Mouse (Mus musculus): ENCODE results near the gene Ephx1.
"Not testable (repeated sequence)": the region's sequence is repeated elsewhere in the genome, so short reads cannot be mapped to it uniquely, and the experiment has no call there.

Ephx1 gene

GRCm38 (mm10) chr1:180967261-180967660 is 53.4 kb downstream of the Ephx1 start:
- DNase-seq = no peak

- peak; percentile 53 to 73 for DNase-seq
These were observed 54.2 kb downstream of the Ephx1 start for GRCm38 (mm10) chr1:180966542-180966941.

- no peak for DNase-seq
These were observed 54.9 kb downstream of the Ephx1 start for GRCm38 (mm10) chr1:180965786-180966185.

GRCm38 (mm10) chr1:180958797-180959196 is 61.9 kb downstream of the Ephx1 start:
- DNase-seq = no peak

- DNase-seq = no peak
These were observed 62.7 kb downstream of the Ephx1 start for GRCm38 (mm10) chr1:180957989-180958388.

- peak; percentile 62 to 69 for DNase-seq
These were observed 63.7 kb downstream of the Ephx1 start for GRCm38 (mm10) chr1:180956973-180957381.

GRCm38 (mm10) chr1:180956401-180956800 is 64.3 kb downstream of the Ephx1 start:
- no peak for DNase-seq

GRCm38 (mm10) chr1:180952808-180953207 is 67.9 kb downstream of the Ephx1 start:
- DNase-seq = no peak

GRCm38 (mm10) chr1:180952085-180952746 is 68.5 kb downstream of the Ephx1 start:
- no peak for DNase-seq

- no peak for DNase-seq
These were observed 74.3 kb downstream of the Ephx1 start for GRCm38 (mm10) chr1:180946448-180946847.

- DNase-seq = peak; percentile 69 to 78
These were observed 75.4 kb downstream of the Ephx1 start for GRCm38 (mm10) chr1:180945001-180945980.

GRCm38 (mm10) chr1:180944553-180944952 is 76.2 kb downstream of the Ephx1 start:
- no peak for DNase-seq

GRCm38 (mm10) chr1:180943896-180944295 is 76.8 kb downstream of the Ephx1 start:
- no peak for DNase-seq

- DNase-seq = no peak
These were observed 77.6 kb downstream of the Ephx1 start for GRCm38 (mm10) chr1:180943032-180943644.

- peak; percentile 83 to 90 for DNase-seq
These were observed 78.3 kb downstream of the Ephx1 start, which contains the start of gene Tmem63a for GRCm38 (mm10) chr1:180942166-180943031. Gene Tmem63a (plus strand): TSS chr1:180942344.

GRCm38 (mm10) chr1:180941726-180942125 is 79.0 kb downstream of the Ephx1 start:
- DNase-seq = no peak

- no peak for DNase-seq
These were observed 79.8 kb downstream of the Ephx1 start for GRCm38 (mm10) chr1:180940776-180941460.

GRCm38 (mm10) chr1:180938781-180939180 is 81.9 kb downstream of the Ephx1 start:
- DNase-seq = not testable (repeated sequence)

GRCm38 (mm10) chr1:180937631-180938030 is 83.1 kb downstream of the Ephx1 start:
- DNase-seq = not testable (repeated sequence)

- DNase-seq = peak; percentile 49 to 70
These were observed 83.9 kb downstream of the Ephx1 start for GRCm38 (mm10) chr1:180936610-180937398.

Data from kidney, postnatal 4 days (tissue).